Mouse (Mus musculus) heart, embryonic 16.5 days (tissue): ENCODE results near the gene Mbip. TPM values are rescaled to one million over a fixed set of nuclear protein-coding genes. Genes with fewer than 3 reads are reported as not detected.
A peak's percentile ranks its signal among the peaks of the same experiment; 100 is the strongest.

ENCODE experiments used
- ATAC-seq: fragments of 200-750 bp; cut with Nextera tagmentation; replicated peaks from 2 replicates; pipeline ENCODE4 v1.8.0; 2017; ENCODE audit warnings: moderate number of reproducible peaks; ENCODE audit not compliant: insufficient read depth, low FRiP score; ENCODE audit errors: extremely low read depth
- H3K27ac ChIP-seq: fragments of 300-500 bp; sonication (generic); 2 replicates; pipeline ENCODE4 v1.5.1; 2014; ENCODE audit warnings: mild to moderate bottlenecking, low read length, control low read depth, moderate library complexity
- H3K27me3 ChIP-seq: fragments of 300-500 bp; sonication (generic); 2 replicates; pipeline ENCODE4 v1.6.1; 2014; ENCODE audit warnings: low read length, mixed read lengths; ENCODE audit not compliant: control insufficient read depth, insufficient read depth
- H3K36me3 ChIP-seq: fragments of 300-500 bp; sonication (generic); 2 replicates; pipeline ENCODE4 v1.6.1; 2014; ENCODE audit not compliant: control insufficient read depth, insufficient read depth
- H3K4me1 ChIP-seq: fragments of 300-500 bp; sonication (generic); 2 replicates; pipeline ENCODE4 v1.6.1; 2014; ENCODE audit warnings: low read length, mixed read lengths; ENCODE audit not compliant: control insufficient read depth, insufficient read depth
- H3K4me2 ChIP-seq: fragments of 300-500 bp; sonication (generic); 2 replicates; pipeline ENCODE4 v1.6.1; 2014; ENCODE audit warnings: low read depth, mild to moderate bottlenecking, control low read depth, low read length
- H3K4me3 ChIP-seq: fragments of 300-500 bp; sonication (generic); 2 replicates; pipeline ENCODE4 v1.5.1; 2014; ENCODE audit warnings: mild to moderate bottlenecking, control low read depth, low read length
- H3K9ac ChIP-seq: fragments of 300-500 bp; sonication (generic); 2 replicates; pipeline ENCODE4 v1.6.1; 2014; ENCODE audit warnings: low read length, control low read depth
- H3K9me3 ChIP-seq: fragments of 300-500 bp; sonication (generic); replicated peaks from 2 replicates; pipeline ENCODE4 v1.6.1; 2016; ENCODE audit warnings: low read length; ENCODE audit not compliant: control insufficient read depth
- WGBS: fragments of 180-500 bp; shearing (Covaris S2); extraction: QIAGEN DNeasy Blood & Tissue Kit; methylation state at CpG from one replicate; pipeline ENCODE4 v1.1.7; 2014; 5-methylcytosine and 5-hydroxymethylcytosine counted together
- polyA plus RNA-seq: library from polyadenylated mRNA; unstranded; fragments of >200 nt; fragmentation: Nextera tagmentation; extraction: Ambion mirVana; gene quantifications from 2 replicates; pipeline ENCODE4 v1.2.1, GENCODE M21; 2015

Gene Mbip
- polyA plus RNA-seq, 1 experiment from 2014 or later = 23.9 TPM

- ATAC-seq = no peak
- Histone ChIP-seq H3K9me3 (no peaks in the 10 kb centered on the region), H3K4me3 (no peak overlapping the region), H3K4me1 (no peaks in the 10 kb centered on the region), H3K27ac (no peak overlapping the region), H3K36me3 (peaks cover 34% of the 10 kb centered on the region), H3K27me3 (no peaks in the 10 kb centered on the region), H3K4me2 (no peak overlapping the region), H3K9ac (no peak overlapping the region)
- 88% methylated on average over 1 of the region's 1 CpGs for WGBS
These were observed 19.8 kb downstream of the Mbip start for GRCm38 (mm10) chr12:56325851-56326250.

GRCm38 (mm10) chr12:56318941-56319340 lies 26.8 kb downstream of the Mbip start:
- Histone ChIP-seq H3K4me3 (no peak overlapping the region), H3K4me1 (no peaks in the 10 kb centered on the region), H3K9ac (no peak overlapping the region), H3K27ac (no peak overlapping the region), H3K36me3 (no peaks in the 10 kb centered on the region), H3K4me2 (no peak overlapping the region), H3K27me3 (no peaks in the 10 kb centered on the region), H3K9me3 (peaks cover 3% of the 10 kb centered on the region; the same call in 1 of the 2 replicates)
- no peak for ATAC-seq
- 61% methylated on average over 4 of the region's 4 CpGs for WGBS

DNA sequence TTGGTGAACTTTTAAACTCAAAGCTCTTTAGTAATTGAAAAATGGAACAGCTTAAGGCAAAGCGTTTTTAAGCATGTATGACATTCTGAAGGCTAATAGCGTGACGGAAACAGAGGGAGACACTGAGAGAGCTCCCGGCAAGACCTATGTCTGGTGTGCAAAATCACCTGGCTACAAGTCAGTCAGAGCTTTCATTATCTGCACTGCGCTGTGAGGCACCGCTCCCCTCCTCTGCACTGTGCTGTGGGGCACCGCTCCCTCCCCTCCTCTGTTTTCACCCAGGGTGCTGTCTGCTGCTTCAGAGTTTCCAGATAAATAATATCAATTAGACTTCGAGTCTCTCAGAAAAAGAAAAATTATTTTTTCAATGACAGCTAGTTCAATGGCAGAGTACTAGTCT lies 27.6 kb downstream of the Mbip start:
- H3K4me3 ChIP-seq = no peak overlapping the region
- WGBS = 71% methylated on average over 8 of the region's 8 CpGs

DNA sequence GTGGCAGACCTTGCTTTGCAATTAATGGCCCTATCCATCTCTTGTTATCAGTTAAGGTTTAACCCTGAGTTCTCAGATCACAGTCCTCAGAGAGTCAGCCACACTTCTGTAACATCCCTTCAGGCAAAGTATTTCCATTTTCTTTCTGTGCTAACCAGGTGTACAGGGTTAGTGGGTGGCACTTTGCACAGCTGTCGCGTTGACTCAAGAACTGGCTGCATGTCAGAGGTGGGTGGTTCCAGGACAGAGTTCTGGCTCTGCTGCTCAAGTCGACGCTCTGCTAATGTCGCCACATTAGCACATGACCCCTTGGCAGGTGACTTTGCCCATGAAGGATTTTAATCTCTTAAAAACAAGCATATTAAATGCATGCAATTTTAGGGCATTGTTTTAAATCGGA lies 39.9 kb downstream of the Mbip start:
- no peak for ATAC-seq
- no peak overlapping the region for H3K9ac ChIP-seq
- H3K27ac ChIP-seq = no peak overlapping the region
- no peak overlapping the region for H3K4me2 ChIP-seq
- H3K36me3 ChIP-seq = no peaks in the 10 kb centered on the region
- WGBS = 62% methylated on average over 6 of the region's 6 CpGs
- no peaks in the 10 kb centered on the region for H3K4me1 ChIP-seq
- H3K4me3 ChIP-seq = no peak overlapping the region
- no peaks in the 10 kb centered on the region; the same call in 1 of the 2 replicates for H3K27me3 ChIP-seq
- no peaks in the 10 kb centered on the region for H3K9me3 ChIP-seq

More for the DNA sequence above, 27.6 kb downstream of the Mbip start:
- no peak overlapping the region for H3K9ac ChIP-seq
- H3K27me3 ChIP-seq = no peaks in the 10 kb centered on the region
- H3K4me2 ChIP-seq = no peak overlapping the region
- H3K9me3 ChIP-seq = peaks cover 4% of the 10 kb centered on the region; the same call in 1 of the 2 replicates
- H3K36me3 ChIP-seq = no peaks in the 10 kb centered on the region
- H3K27ac ChIP-seq = no peak overlapping the region
- no peak for ATAC-seq
- H3K4me1 ChIP-seq = no peaks in the 10 kb centered on the region

DNA sequence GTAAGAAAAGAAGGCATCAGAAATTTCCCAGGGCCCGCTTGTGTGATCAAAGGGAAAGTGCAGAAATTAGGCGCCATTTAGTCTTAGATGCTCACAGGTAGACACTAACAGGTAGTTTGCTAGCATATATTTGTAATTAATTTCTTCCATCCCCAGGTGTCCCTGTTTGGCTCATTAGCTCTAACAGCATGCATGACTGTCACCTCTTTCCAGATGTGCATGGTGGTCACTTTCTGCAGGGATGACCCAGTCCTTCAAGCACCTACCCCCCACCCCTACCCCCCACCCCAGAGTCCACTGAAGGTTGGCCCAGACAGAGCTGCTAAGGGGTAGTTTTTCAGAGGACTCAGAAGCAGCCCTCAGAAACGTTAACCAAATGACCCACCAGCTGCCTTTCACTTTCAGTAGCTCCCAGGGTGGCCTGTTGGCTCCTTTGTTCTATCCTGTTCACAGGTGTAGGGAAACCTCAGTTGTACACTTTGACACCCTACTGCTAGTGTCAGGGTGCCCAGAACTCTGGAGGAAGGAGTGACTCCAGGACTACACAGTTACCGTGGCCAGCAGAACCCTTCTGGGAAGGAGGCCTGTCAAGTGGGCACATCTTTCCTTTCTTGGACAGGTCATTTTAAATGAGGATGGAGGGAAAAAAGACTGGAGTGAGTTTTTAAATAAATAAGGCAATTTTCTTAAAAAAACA lies 43.2 kb downstream of the Mbip start:
- peak overlapping the region; percentile 86 for H3K4me2 ChIP-seq
- H3K9ac ChIP-seq = no peak overlapping the region
- H3K36me3 ChIP-seq = no peaks in the 10 kb centered on the region
- WGBS = 38% methylated on average over 4 of the region's 4 CpGs
- H3K4me1 ChIP-seq = no peaks in the 10 kb centered on the region; the same call in 1 of the 2 replicates
- peak overlapping the region; percentile 52 for H3K4me3 ChIP-seq
- no peak overlapping the region for H3K27ac ChIP-seq
- no peaks in the 10 kb centered on the region; the same call in 1 of the 2 replicates for H3K27me3 ChIP-seq
- no peaks in the 10 kb centered on the region for H3K9me3 ChIP-seq
- no peak for ATAC-seq

DNA sequence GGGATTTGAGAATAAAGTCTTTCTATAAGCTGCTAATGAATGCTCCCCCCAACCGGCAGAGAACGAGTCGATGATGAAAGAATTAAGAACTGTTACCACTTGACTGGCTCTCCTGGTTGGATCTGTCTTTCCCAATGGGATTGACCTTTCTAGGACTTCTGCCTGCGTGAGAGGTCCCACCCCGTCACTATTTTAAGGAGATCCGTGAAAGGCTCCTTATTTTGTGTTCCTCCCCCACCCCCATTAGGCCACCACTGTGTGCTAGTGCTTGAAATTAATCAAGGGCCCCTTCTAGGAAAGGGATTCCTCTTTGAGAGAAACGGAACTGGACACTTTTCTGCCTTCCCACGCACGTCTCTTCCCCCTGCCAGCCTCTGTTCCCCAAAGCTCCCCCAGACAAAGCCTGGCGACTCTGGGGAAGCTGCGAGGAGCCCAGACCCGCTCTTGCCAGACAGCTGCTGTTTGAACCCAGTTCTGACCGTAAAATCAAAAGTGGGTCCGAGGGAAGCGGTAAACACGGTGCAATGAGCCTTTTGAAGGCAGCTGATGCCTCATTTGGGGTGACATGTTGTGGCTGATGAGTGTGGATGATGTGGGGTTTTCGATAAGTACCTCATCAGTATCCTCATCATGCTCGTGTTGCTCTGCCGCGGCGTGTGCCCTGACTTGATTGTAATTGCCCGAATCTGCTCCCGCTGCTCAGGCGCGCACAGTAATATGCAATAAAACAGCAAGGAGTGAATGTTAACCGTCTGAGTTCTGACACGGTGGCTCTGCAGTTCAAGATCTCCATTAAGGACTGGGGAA lies 44.0 kb downstream of the Mbip start:
- Histone ChIP-seq H3K27me3 (no peaks in the 10 kb centered on the region; the same call in 1 of the 2 replicates), H3K9me3 (no peaks in the 10 kb centered on the region), H3K4me1 (no peaks in the 10 kb centered on the region; the same call in 1 of the 2 replicates), H3K4me2 (peak overlapping the region; percentile 86), H3K36me3 (no peaks in the 10 kb centered on the region), H3K4me3 (peak overlapping the region; percentile 52), H3K9ac (peak overlapping the region; percentile 61), H3K27ac (no peak overlapping the region)
- ATAC-seq = no peak
- WGBS = 7% methylated on average over 27 of the region's 27 CpGs

DNA sequence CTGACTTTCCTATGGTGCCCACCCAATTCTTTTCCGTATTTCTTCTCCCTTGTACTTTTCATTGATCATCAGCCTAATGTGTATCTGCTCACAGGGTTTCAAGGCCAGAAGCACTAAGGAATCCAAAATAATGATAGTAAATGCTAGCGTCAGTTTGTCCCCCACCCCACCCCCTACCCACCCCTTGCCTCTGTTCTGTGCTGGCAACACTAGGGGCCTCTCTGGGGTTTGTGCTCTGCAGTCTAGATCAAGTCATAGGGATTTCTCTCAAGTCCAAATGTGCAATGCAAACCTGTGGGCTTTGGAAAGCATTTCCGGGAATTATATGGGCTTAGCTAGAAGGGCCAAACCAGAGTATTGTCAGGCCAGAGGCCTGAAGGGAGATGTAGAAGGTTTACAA lies 46.1 kb downstream of the Mbip start:
- Histone ChIP-seq H3K4me3 (no peak overlapping the region), H3K27me3 (no peaks in the 10 kb centered on the region; the same call in 1 of the 2 replicates), H3K36me3 (no peaks in the 10 kb centered on the region), H3K27ac (no peak overlapping the region), H3K9me3 (no peaks in the 10 kb centered on the region), H3K9ac (no peak overlapping the region), H3K4me1 (no peaks in the 10 kb centered on the region; the same call in 1 of the 2 replicates), H3K4me2 (no peak overlapping the region)
- ATAC-seq = no peak
- WGBS = 61% methylated on average over 3 of the region's 3 CpGs

GRCm38 (mm10) chr12:56298919-56299318 lies 46.8 kb downstream of the Mbip start:
- H3K4me3 ChIP-seq = no peak overlapping the region
- no peaks in the 10 kb centered on the region for H3K9me3 ChIP-seq
- no peak overlapping the region for H3K9ac ChIP-seq
- H3K4me2 ChIP-seq = no peak overlapping the region
- no peak overlapping the region for H3K27ac ChIP-seq
- no peaks in the 10 kb centered on the region for H3K36me3 ChIP-seq
- ATAC-seq = no peak
- no peaks in the 10 kb centered on the region; the same call in 1 of the 2 replicates for H3K27me3 ChIP-seq
- 21% methylated on average over 1 of the region's 1 CpGs for WGBS
- no peaks in the 10 kb centered on the region; the same call in 1 of the 2 replicates for H3K4me1 ChIP-seq
